Mouse (Mus musculus): Measurements from ENCODE around the gene Rpa2.
A peak's percentile ranks its signal among the peaks of the same experiment; 100 is the strongest.

Gene Rpa2

GRCm38 (mm10) chr4:132805146-132805545 is 37.0 kb downstream of the Rpa2 start:
- DNase-seq, result no peak

- DNase-seq, result no peak
Measured at GRCm38 (mm10) chr4:132805599-132806197, 37.6 kb downstream of the Rpa2 start.

- no peak for DNase-seq
Measured at GRCm38 (mm10) chr4:132806620-132807191, 38.6 kb downstream of the Rpa2 start.

GRCm38 (mm10) chr4:132807771-132808641 is 39.9 kb downstream of the Rpa2 start:
- DNase-seq, result no peak

GRCm38 (mm10) chr4:132809621-132810020 is 41.5 kb downstream of the Rpa2 start:
- no peak for DNase-seq

GRCm38 (mm10) chr4:132816404-132816803 is 48.3 kb downstream of the Rpa2 start:
- no peak for DNase-seq

- no peak for DNase-seq
Measured at GRCm38 (mm10) chr4:132816855-132817254, 48.7 kb downstream of the Rpa2 start.

GRCm38 (mm10) chr4:132818442-132818841 is 50.3 kb downstream of the Rpa2 start:
- DNase-seq, result no peak

- peak; percentile 22 to 25 for DNase-seq
Measured at GRCm38 (mm10) chr4:132823614-132824366, 55.7 kb downstream of the Rpa2 start.
